Mouse (Mus musculus) frontal cortex, postnatal 25 days (tissue): ENCODE measurements around the gene Rpl14.

Experiments
- DNase-seq, 2 experiments: peaks; one replicate each; pipeline ENCODE4 v3.0.0; 2022; ENCODE audit warnings: low spot score in 2 of 2

Gene Rpl14

DNA sequence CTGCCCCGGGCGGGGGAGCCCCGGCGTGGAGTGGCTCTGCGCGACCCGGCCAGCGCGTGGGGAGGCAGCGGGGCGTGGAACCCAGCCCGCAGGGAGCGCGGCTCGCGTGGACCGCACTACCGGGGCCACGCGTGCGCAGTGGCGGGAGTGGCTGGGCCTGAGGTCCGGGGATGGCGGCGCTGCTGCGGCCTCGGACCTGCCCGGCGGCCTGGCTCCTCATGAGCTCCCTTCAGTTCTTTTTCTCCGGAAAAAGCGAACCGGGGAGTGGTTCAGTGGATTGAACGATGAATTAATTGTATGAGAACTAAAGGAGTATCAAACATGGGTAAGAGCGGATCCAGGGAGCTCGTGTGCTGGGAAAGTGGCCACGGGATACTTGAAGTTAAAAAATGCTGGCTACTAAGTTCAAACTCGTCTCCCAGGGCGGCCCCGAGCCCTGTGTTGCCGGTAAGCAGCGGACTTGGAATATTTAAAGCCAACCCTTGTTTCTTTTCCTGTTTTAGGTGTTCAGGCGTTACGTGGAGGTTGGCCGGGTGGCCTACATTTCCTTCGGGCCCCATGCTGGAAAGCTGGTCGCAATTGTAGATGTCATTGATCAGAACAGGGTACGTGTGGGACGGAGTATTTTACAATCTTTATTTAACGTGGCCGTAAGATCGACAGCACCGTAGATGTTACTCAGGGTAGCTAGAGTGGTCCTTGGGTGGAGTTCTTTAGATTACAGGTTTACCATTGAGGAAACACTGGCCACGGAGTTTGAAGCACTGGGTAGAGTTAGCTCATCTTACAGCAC is 545 bp downstream of the Rpl14 start:
- no peak for DNase-seq

- no peak for DNase-seq
Observed at GRCm38 (mm10) chr9:120575748-120576661, 4.8 kb downstream of the Rpl14 start.

GRCm38 (mm10) chr9:120576662-120577013 is 5.4 kb downstream of the Rpl14 start:
- no peak for DNase-seq

GRCm38 (mm10) chr9:120577133-120577651 is 5.9 kb downstream of the Rpl14 start:
- DNase-seq: peak; percentile 54 to 68

DNA sequence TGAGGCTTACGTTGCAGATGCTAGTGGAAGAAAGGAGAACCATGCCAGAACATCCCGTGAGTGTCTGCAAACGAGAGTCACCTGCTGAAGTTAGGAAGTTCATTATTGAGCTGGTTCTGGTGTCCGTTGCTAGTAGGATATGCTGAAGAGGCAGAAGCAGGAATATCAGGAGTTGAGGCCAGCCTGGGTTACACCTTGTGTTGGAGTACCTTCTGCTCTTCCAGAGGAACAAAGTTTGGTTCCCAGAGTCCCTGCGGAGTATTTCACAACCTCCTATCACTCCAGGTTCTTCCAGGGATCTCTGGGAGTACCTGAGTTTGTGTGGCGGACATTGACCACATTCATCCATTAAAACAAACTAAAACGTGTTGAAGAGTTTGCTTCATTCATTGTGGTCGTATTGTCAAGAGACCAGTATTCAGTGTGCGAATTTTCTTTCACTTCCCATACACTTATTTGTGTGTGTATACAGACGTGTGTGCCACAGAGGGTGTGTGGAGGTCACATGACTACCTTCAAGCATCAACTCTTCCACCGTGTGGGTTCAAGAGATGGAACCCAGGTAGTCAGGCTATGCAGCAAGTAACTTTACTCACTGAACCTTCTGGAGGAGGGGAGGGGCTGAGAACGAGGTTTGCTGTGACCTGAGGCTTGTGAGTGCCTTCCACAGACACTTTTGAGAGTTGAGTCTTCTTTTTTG is 6.6 kb downstream of the Rpl14 start:
- DNase-seq: no peak

GRCm38 (mm10) chr9:120578701-120579100 is 7.5 kb downstream of the Rpl14 start:
- DNase-seq: no peak

DNA sequence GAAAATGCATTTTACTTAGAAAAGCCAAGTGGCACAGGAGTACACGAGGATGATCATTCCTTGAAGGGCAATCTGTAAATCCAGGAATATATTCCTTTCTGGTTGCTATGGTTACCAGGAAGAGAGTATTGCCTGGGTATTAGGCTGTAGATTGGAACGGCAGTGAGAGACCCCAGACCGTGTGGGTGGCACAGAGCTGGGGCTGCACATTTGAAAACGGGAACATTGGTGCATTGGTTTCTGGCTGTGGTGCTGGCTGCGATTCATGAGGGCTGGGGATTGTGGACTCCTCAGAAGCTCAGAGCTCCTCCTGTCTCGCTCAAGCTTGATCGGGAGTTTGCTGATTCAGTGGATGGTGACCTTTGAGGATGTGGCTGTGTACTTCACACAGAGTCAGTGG is 8.6 kb downstream of the Rpl14 start:
- DNase-seq: no peak

DNA sequence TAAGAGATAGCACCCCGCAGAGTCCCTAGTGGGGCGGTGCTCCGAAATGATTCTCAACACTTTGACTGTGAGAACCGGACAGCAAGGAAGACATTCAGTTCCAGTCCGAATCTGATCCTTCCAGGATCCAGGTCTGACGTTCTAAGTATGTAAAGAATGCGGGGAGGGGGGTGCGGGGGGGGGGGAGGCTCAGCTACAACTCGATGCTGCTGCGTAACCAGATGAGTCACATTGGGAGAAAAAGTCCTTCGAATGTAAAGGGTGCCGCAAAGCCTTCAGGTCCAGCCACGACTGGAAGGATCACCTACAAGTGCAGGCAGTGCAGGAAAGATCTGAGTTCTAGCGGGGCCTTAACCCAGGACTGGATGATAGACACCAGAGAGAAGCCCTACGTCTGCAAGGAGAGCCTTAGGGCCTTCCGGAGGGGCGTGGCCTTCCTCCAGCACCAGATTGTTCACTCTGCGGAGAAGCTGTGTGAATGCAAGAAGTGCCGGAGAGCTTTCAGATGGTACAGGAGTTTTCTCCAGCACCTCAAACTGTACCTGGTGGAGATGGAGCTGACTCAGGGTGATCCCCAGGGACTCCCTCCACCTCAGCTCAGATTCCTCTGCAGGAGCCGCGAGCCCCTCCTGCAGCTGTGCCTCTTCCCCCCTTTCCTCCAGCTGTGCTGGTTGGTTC is 10.8 kb downstream of the Rpl14 start:
- DNase-seq: peak; percentile 23 to 24

DNA sequence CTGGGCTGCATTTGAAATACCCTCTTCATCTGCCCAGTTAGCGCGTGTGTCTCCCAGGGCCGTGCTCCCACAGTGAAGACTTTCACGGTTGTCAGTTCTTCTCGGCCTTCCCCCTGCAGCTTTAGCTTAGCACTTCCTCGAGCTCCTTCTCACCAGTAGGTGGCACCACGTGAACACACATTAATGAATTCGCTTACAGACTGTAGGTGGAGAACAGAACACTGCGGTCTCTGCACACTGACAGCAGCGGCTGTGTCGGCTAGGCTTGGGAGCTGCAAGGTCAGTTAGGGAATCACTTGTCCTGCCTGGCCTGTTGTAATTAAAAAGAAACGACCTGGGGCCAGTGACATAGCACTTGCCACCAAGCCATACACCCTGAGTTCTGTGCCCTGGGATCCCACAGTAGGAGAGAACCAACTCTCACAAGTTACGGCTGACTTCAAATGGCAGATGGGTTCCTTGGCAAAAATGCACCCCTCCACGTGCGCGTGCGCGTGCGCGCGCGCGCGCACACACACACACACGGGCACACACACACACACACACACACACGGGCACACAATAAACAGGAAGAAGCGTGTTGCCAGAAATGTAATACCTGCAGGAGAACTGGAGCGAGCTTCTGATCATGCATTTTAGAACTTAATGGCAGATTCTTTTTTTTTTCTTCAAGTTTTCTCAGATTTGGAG is 11.5 kb downstream of the Rpl14 start:
- DNase-seq: peak; percentile 79 to 83

DNA sequence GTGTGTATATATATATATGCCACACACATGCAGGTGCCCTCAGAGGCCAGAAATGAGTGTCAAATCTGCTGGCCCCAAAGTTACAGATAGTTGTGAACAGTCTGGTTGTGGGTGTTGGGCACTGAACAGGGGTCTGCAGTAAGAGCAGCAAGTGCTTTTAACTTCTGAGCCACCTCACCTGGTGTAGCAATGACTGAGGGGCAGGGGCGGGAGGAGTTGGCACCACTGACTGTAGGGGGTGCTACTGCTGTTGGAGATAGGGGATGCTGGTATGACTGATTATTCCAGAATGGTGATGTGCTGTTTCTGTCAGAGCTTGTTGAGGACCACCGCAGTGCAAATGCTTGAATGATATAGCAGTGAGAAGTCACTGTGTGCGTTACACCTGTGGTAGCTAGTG is 12.1 kb downstream of the Rpl14 start:
- DNase-seq: no peak

DNA sequence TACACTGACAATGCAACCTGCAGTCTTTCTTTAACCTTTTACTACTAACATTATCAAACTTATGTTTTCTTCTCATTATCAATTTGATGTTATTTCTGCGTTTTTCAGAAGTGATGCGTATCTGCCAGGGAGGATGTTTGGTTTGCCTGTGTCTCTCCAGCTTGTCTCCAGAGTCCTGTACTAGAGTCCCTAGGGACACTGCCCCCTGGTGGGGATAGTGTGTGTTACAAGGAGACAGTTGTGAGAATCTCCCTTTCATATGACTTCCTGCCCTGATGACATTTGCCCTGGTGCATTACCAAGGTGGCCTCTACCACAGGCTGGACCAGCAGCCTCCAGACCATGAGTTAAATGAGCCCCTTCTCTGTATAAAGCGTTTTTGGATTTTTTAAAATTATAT is 15.3 kb downstream of the Rpl14 start:
- DNase-seq: peak; percentile 65 to 71

DNA sequence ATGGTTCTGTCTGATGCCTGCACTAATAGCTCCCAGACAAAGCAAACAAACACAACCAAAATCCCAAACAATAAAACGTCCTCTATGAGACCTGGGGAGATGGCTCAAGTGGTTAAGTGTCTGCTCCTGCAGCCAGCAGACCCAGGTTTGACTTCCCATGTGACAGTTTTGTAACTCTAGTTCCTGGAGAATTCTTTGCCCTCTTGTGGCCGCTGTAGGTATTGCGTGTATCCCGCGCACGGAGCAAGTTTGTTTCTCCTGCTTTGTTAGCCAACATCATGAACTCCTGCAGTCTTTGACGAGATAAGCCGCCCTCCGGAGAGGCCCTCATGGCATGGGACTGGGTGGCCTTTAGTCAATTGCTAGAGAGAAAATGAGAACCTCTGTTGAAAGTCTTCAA is 20.2 kb downstream of the Rpl14 start:
- DNase-seq: peak; percentile 61 to 70

GRCm38 (mm10) chr9:120593383-120594101 is 22.3 kb downstream of the Rpl14 start:
- no peak for DNase-seq

DNA sequence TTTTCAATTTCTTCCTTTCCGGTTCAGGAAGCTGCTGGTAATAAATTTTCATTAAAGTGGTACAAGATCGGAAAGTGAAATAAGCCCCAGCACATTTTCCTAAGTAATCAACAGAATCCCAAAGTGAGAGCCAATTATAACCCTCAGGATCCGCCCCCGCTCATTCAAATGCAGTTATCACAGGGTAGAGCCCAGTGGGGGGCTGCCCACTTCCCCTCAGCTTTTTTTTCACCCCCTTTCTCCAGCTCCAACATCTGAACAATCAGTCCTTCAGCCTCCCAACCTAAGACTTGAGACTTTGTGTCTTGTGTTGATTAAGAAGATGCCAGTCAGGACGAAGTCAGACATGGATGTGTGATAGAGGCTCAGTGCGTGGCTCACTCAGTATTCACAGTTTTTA is 23.6 kb downstream of the Rpl14 start:
- DNase-seq: no peak

DNA sequence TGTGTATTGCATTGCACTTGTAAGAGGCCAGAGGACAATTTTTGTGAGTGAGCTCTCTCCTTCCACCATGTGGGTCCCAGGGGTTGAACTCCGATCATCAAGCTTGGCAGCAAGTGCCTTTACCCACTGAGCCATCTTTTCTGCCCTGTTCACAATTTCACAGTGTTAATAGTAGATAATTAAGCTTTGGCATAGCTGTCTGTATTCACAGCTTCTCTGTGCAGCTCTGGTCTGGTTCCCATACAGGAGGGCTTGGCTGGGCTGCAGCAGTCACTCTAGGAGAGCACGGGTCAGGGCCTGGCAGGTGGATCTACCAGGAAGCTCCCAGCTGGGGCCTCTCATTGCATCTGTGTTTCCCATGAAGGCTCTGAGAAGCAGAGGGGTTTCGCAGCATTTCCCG is 24.1 kb downstream of the Rpl14 start:
- no peak for DNase-seq

- peak; percentile 63 to 73 for DNase-seq
Observed at GRCm38 (mm10) chr9:120601488-120602171, 30.4 kb downstream of the Rpl14 start.

- DNase-seq: no peak
Observed at GRCm38 (mm10) chr9:120602172-120602838, 31.1 kb downstream of the Rpl14 start.

GRCm38 (mm10) chr9:120602839-120603511 is 31.7 kb downstream of the Rpl14 start:
- peak; percentile 86 to 91 for DNase-seq
